Mouse (Mus musculus) liver, postnatal 0 days (tissue): Measurements from ENCODE around the gene Cep97. TPM values are rescaled to one million over a fixed set of nuclear protein-coding genes. Genes with fewer than 3 reads are reported as not detected.
"Not testable (repeated sequence)": the region's sequence is repeated elsewhere in the genome, so short reads cannot be mapped to it uniquely, and the experiment has no call there.

ENCODE experiments used
- ATAC-seq: fragments of 200-750 bp; cut with Nextera tagmentation; 2 replicates; pipeline ENCODE4 v1.8.0; 2017; ENCODE audit warnings: mild to moderate bottlenecking, moderate library complexity
- DNase-seq: peaks from one replicate; pipeline ENCODE4 v3.0.0-alpha.2; 2016
- H3K27ac ChIP-seq: fragments of 300-500 bp; sonication (generic); 2 replicates; pipeline ENCODE4 v1.5.1; 2014; ENCODE audit warnings: antibody characterized with exemption, moderate library complexity, mild to moderate bottlenecking, low read depth
- H3K27me3 ChIP-seq: fragments of 300-500 bp; sonication (generic); 2 replicates; pipeline ENCODE4 v1.6.1; 2014; ENCODE audit warnings: low read length, control low read depth, mixed read lengths; ENCODE audit not compliant: insufficient read depth
- H3K36me3 ChIP-seq: fragments of 300-500 bp; sonication (generic); replicated peaks from 2 replicates; pipeline ENCODE4 v1.6.1; 2014; ENCODE audit warnings: mild to moderate bottlenecking, control low read depth, low read length, moderate library complexity, mixed read lengths; ENCODE audit not compliant: insufficient read depth
- H3K4me1 ChIP-seq: fragments of 300-500 bp; sonication (generic); 2 replicates; pipeline ENCODE4 v1.6.1; 2014; ENCODE audit warnings: antibody characterized with exemption, mild to moderate bottlenecking, control low read depth; ENCODE audit not compliant: insufficient read depth
- H3K4me2 ChIP-seq: fragments of 300-500 bp; sonication (generic); 2 replicates; pipeline ENCODE4 v1.6.1; 2014; ENCODE audit warnings: low read depth, mild to moderate bottlenecking, low read length, moderate library complexity, mixed read lengths
- H3K4me3 ChIP-seq: fragments of 300-500 bp; sonication (generic); 2 replicates; pipeline ENCODE4 v1.5.1; 2014; ENCODE audit warnings: low read depth, low read length
- H3K9ac ChIP-seq: fragments of 300-500 bp; sonication (generic); replicated peaks from 2 replicates; pipeline ENCODE4 v1.6.1; 2014; ENCODE audit warnings: mild to moderate bottlenecking, moderate library complexity
- H3K9me3 ChIP-seq: fragments of 300-500 bp; sonication (generic); 2 replicates; pipeline ENCODE4 v1.6.1; 2016; ENCODE audit warnings: mild to moderate bottlenecking, control low read depth, low read length, mixed read lengths
- CTCF ChIP-seq: sonication (generic); IDR thresholded peaks from 2 replicates; pipeline ENCODE4 v1.5.1; 2016; ENCODE audit warnings: antibody characterized with exemption, low read depth
- EP300 ChIP-seq: IDR thresholded peaks from 2 replicates; pipeline ENCODE4 v1.6.1; 2016; ENCODE audit warnings: antibody characterized with exemption, low read depth, mild to moderate bottlenecking
- WGBS: fragments of 180-500 bp; shearing (Covaris S2); extraction: QIAGEN DNeasy Blood & Tissue Kit; methylation state at CpG from one replicate; pipeline ENCODE4 v1.1.7; 2014; ENCODE audit not compliant: insufficient replicate concordance; 5-methylcytosine and 5-hydroxymethylcytosine counted together
- polyA plus RNA-seq: library from polyadenylated mRNA; unstranded; fragments of >200 nt; fragmentation: Nextera tagmentation; extraction: Ambion mirVana; gene quantifications from 2 replicates; pipeline ENCODE4 v1.2.1, GENCODE M21; 2015

Cep97 gene
- polyA plus RNA-seq, 1 experiment from 2014 or later: 2.7 TPM

DNA sequence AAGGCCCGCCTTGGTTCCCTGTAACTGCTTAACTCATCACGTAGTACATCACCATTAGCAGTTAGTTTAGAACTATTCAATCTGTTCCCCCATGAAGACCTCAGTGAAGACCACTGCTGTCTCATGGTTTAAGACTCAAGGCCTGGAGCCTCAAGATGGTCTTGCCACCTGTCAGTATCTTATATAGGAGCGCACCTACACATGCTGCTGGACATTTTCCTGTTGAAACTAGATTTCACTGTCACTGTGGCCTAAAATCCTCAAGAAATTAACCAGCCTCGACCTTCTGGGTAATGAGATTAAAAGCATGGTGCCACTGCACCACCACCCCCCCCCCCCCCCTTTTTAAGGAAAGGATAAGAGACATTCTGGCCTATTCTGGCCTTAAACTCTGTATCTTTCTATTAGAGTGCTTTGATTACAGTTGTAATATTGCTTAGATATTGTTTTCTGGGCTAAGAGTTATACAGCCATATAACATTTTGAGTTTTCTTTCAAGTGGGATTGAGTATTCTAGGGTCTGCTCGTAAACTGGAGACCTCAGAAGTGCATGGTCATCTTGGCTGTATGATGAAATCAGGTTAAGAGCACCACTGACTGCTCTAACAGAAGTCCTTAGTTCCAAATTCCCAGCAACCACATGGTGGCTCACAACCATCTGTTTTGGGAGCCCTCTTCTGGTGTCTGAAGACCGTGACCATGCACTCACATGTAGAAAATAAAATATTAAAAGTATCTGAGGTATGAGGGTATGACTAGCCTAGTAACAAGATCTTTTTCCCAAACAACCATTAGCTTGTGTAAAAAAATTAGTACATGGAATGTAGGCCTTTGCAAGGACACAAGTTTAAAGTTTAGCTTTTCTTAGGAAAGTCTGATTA lies 37.3 kb upstream of the Cep97 start:
- no peaks in the 10 kb centered on the region for H3K27me3 ChIP-seq
- H3K4me3 ChIP-seq: no peak overlapping the region
- peaks cover 38% of the 10 kb centered on the region for H3K36me3 ChIP-seq
- no peak overlapping the region for H3K27ac ChIP-seq
- TF ChIP-seq CTCF (0 out of 2 replicates have a peak, but pooled peaks have one; percentile 6), EP300 (no peak)
- WGBS: 72% methylated on average over 6 of the region's 6 CpGs
- H3K4me1 ChIP-seq: peaks cover 24% of the 10 kb centered on the region
- no peaks in the 10 kb centered on the region for H3K9me3 ChIP-seq
- DNase-seq (no peak), ATAC-seq (no peak)
- H3K4me2 ChIP-seq: no peak overlapping the region
- H3K9ac ChIP-seq: no peak overlapping the region

DNA sequence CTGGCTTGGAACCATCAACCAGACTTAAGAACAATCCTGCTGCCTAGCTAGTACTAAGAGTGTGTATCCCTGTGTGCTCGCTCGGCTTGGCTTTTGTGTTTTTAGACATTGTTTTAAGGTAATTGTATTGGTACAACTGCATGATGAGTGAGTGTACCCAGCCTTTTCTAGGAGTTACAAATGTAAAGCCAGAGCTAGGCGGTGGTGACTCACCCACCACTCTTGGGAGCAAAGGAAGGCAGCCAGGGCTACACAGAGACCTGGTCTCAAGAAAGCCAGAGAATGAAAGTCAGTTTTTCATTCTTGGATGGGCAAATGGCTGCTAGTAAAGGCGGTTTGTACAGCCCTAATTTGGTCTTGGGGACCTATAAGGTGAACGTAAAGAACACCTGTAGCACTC lies 35.8 kb upstream of the Cep97 start:
- Histone ChIP-seq H3K27ac (no peak overlapping the region), H3K27me3 (no peaks in the 10 kb centered on the region), H3K4me1 (peaks cover 15% of the 10 kb centered on the region), H3K9ac (no peak overlapping the region), H3K4me3 (no peak overlapping the region), H3K9me3 (no peaks in the 10 kb centered on the region), H3K4me2 (no peak overlapping the region), H3K36me3 (peaks cover 38% of the 10 kb centered on the region)
- DNase-seq (no peak), ATAC-seq (no peak)
- TF ChIP-seq EP300 (no peak), CTCF (no peak)
- WGBS: 86% methylated on average over 5 of the region's 5 CpGs

DNA sequence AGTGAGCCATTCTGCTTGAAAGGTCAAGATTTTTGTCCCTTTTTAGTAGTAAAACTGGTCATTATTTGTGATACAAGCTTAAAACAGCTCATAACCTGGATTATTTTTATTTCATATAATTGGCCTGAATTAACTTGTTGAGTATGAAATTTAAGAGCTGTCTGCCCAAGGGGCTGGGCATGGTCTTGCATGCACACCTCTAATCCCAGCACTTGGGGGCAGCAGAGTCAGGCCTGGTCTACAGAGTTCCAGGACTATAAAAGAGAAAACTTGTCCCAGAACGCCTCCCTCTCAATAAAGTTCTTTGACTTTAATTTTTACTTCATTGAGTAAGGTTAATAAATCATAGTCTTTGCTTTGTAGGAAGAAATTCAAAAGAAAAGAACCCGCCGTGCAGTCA lies 34.5 kb upstream of the Cep97 start:
- H3K36me3 ChIP-seq: peaks cover 38% of the 10 kb centered on the region
- WGBS: 81% methylated on average over 3 of the region's 3 CpGs
- H3K27me3 ChIP-seq: no peaks in the 10 kb centered on the region
- H3K9ac ChIP-seq: no peak overlapping the region
- H3K27ac ChIP-seq: no peak overlapping the region
- no peak overlapping the region for H3K4me3 ChIP-seq
- ATAC-seq (no peak), DNase-seq (peak; percentile 57)
- TF ChIP-seq EP300 (no peak), CTCF (peak; percentile 71)
- peaks cover 11% of the 10 kb centered on the region for H3K4me1 ChIP-seq
- H3K9me3 ChIP-seq: no peaks in the 10 kb centered on the region
- H3K4me2 ChIP-seq: no peak overlapping the region

DNA sequence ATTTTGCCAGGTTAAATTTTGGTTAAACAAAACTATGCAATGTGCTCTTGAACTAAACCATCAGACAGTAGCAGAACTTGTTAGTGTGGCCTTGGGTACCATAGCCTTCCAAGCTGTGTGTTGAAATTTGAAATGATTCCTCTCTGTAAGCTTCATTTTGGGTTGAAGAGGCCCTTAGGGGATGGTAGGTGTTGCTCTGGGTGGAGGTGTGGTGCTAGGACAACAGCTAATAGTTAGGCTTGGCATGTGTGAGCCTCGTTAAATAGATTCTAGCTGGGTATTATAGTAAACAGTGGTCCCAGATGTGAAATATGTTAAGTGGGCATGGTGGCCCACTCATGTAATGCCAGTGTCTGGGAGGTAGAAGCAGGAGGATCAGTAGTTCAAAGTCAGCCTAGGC lies 32.6 kb upstream of the Cep97 start:
- TF ChIP-seq EP300 (no peak), CTCF (no peak)
- Histone ChIP-seq H3K4me2 (peak overlapping the region; percentile 84), H3K9me3 (no peaks in the 10 kb centered on the region), H3K9ac (peak overlapping the region; percentile 69), H3K27me3 (no peaks in the 10 kb centered on the region), H3K4me1 (peaks cover 4% of the 10 kb centered on the region), H3K36me3 (peaks cover 36% of the 10 kb centered on the region), H3K4me3 (peak overlapping the region; percentile 62), H3K27ac (peak overlapping the region; percentile 79)
- ATAC-seq (no peak), DNase-seq (no peak)
- WGBS: 15% methylated on average over 1 of the region's 1 CpGs

DNA sequence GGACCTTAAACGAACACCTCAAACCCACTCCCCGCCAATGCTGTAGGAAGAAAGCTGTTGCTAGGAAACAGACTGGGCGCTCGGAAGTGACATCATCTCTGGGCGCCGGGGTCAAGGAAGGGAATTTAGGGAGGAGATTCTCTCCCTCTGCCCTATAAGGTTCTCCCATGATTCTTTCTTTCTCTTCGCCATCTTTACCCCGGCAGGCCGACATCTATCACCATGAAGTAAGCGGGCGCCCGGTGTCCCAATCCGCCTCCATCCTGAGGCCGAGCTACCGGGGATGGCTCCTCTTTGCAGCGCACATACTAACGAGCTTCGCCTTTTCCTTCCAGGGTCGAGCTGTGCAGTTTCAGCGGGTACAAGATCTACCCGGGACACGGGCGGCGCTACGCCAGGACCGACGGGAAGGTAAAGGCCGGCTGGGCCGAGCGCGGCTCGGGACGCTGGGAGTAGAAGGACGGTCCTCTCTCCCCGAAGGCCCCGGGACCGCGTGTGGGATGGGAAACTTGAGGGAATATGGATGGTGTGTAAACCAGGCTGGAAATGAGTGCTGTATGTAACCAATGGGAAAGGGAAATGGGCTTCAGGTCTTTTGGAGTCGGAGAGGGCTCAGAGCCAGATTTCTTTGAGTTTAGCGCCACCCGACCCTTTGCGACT lies 31.7 kb upstream of the Cep97 start, which contains the start of gene Rpl24:
Gene Rpl24, plus strand, starts transcription at position 64 of the 660 bp plus-strand sequence.
- Histone ChIP-seq H3K4me3 (peak within 1 kb of the TSS; percentile 62), H3K9me3 (no peaks in the 10 kb centered on the region), H3K27ac (peak within 1 kb of the TSS; percentile 79), H3K27me3 (no peaks in the 10 kb centered on the region), H3K9ac (peak within 1 kb of the TSS; percentile 69), H3K4me2 (peak within 1 kb of the TSS; percentile 84), H3K36me3 (peaks cover 27% of the 10 kb centered on the region), H3K4me1 (peaks cover 4% of the 10 kb centered on the region)
- under 1% methylated on average over 42 of the region's 42 CpGs for WGBS
- ATAC-seq (peak; percentile 95), DNase-seq (peak; percentile 93)
- TF ChIP-seq CTCF (no peak), EP300 (no peak; the same call in 1 of the 2 replicates)

DNA sequence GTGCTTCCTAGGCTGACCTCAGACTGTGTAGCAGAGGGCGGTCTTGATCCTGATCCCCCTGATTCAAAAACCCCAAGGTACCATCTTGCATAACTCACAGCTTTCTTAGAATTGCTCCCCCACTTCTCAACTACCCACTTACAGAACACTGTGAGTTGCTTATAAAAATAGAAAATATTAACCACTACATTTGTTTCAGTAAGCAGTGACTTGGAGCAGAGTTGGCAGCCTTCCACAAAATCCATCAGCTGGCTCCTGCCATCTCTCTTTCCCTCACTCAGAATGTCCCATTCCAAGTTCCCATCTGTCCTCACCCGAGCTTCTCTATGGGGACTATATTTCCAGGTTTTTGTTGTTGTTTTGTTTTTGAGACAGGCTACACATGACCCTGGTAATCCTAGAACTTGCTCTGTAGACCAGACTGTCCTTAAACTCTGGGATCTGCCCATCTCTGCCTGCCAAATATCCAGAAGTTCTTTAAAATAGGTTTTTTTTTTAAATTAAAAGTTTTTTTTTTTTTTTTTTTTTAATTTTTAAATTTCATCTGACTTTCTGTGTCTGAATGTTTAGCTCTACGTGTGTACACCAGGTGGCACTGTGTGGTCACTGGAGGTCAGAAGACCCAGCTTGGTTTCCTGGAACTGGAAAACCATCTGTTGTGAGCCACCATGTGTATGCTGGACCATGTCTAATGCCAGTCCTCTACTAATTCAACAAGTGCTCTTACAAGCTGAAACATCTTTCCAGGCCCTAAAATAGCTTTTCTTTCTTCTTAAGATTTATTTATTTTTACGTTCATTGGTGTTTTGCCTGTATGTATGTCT lies 29.7 kb upstream of the Cep97 start:
- 56% methylated on average over 4 of the region's 4 CpGs for WGBS
- ATAC-seq (no peak), DNase-seq (peak; percentile 47)

DNA sequence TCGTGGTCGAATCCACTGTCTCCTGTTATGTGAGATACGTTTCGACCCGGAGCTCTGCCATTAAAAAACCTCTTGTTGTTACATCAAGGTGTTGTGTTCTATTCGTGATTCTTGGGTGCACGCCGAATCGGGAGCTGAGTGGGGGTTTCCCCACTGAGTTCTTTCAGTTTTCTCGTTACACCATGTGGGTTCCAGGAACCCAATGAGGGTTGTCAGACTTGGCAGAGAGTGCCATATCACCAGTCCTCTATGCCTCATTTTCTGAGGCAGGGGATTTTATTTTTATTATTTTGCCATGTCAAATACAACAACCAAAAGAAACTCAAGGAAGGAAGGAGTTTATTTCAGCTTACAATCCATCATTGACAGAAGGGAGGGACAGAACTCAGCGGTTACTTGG lies 28.4 kb upstream of the Cep97 start:
- H3K9me3 ChIP-seq, H3K27me3 ChIP-seq, H3K4me1 ChIP-seq, DNase-seq, ATAC-seq, H3K4me2 ChIP-seq, H3K4me3 ChIP-seq, H3K36me3 ChIP-seq, H3K9ac ChIP-seq, H3K27ac ChIP-seq: not testable (repeated sequence)
- WGBS: 89% methylated on average over 6 of the region's 11 CpGs

More for the DNA sequence above, 29.7 kb upstream of the Cep97 start:
- Histone ChIP-seq H3K4me2 (no peak overlapping the region), H3K36me3 (peaks cover 8% of the 10 kb centered on the region), H3K9ac (no peak overlapping the region), H3K27me3 (no peaks in the 10 kb centered on the region), H3K4me3 (no peak overlapping the region), H3K4me1 (peaks cover 4% of the 10 kb centered on the region), H3K27ac (no peak overlapping the region), H3K9me3 (no peaks in the 10 kb centered on the region)
- TF ChIP-seq EP300 (no peak), CTCF (peak; percentile 67)

DNA sequence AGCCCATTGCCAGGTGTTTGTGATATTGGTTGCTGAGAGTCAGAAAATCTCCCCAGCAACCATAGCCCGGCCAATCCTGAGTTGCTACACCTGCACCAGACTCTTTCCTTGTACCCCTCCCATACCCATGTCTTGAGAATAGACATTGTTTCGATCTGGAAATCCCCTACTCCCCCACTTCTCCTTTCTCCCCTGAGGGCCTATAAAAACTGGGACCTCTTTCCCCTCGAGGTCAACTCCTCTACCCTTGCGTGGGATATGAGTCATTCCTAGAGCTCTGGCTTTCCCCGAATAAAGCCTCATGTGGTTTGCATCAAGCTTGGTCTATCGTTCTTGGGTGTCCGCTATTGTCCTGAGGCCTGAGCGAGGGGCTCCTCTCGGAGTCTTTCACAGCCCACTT lies 19.5 kb upstream of the Cep97 start:
- 82% methylated on average over 9 of the region's 9 CpGs for WGBS
- not testable (repeated sequence) for H3K4me2 ChIP-seq, H3K9me3 ChIP-seq, ATAC-seq, H3K4me3 ChIP-seq, H3K36me3 ChIP-seq, H3K4me1 ChIP-seq, DNase-seq, H3K9ac ChIP-seq, H3K27me3 ChIP-seq, H3K27ac ChIP-seq
